Mouse (Mus musculus) ES-E14 (cell line): ENCODE data around the gene Nr1h2. TPM values are rescaled to one million over a fixed set of nuclear protein-coding genes. Genes with fewer than 3 reads are reported as not detected.

Experiments used
- DNase-seq: peaks from one replicate; pipeline ENCODE4 v3.0.0-alpha.2; 2013; ENCODE audit warnings: low read depth, low spot score
- H3K27ac ChIP-seq: 2 replicates; pipeline ENCODE4 v1.5.1; 2012; ENCODE audit warnings: low read depth, mild to moderate bottlenecking, low read length, moderate library complexity, mixed read lengths; ENCODE audit not compliant: poor library complexity, insufficient read depth, severe bottlenecking
- H3K36me3 ChIP-seq: 2 replicates; pipeline ENCODE4 v1.6.1; 2012; ENCODE audit warnings: mild to moderate bottlenecking, low read length, moderate library complexity, mixed read lengths; ENCODE audit not compliant: control insufficient read depth, poor library complexity, insufficient read depth, severe bottlenecking
- H3K4me1 ChIP-seq, 2 experiments: fragments of 150-350 bp in 1 of 2; sonication (generic) in 1 of 2; 2 replicates each; pipeline ENCODE4 v1.6.1; 2012; ENCODE audit warnings: low read length in 2 of 2, mild to moderate bottlenecking in 1 of 2, mixed read lengths in 1 of 2; ENCODE audit not compliant: control insufficient read depth in 2 of 2, insufficient read depth in 2 of 2, poor library complexity in 1 of 2
- H3K4me3 ChIP-seq, 2 experiments: fragments of 150-350 bp in 1 of 2; sonication (generic) in 1 of 2; 2 replicates each; pipeline ENCODE4 v1.5.1; 2012; ENCODE audit warnings: low read length in 2 of 2, low read depth in 1 of 2, mild to moderate bottlenecking in 1 of 2, mixed read lengths in 1 of 2; ENCODE audit not compliant: insufficient read depth in 1 of 2, poor library complexity in 1 of 2, severe bottlenecking in 1 of 2
- H3K9ac ChIP-seq: 2 replicates; pipeline ENCODE4 v1.6.1; 2012; ENCODE audit warnings: low read depth, mild to moderate bottlenecking, low read length, mixed read lengths; ENCODE audit not compliant: poor library complexity, insufficient read depth, severe bottlenecking
- H3K9me3 ChIP-seq: fragments of 150-350 bp; sonication (generic); 2 replicates; pipeline ENCODE4 v1.6.1; 2012; ENCODE audit warnings: low read depth, mild to moderate bottlenecking, low read length; ENCODE audit not compliant: control insufficient read depth, insufficient read depth
- CHD2 ChIP-seq: IDR thresholded peaks from 2 replicates; pipeline ENCODE4 v1.6.1; 2014; ENCODE audit warnings: mild to moderate bottlenecking, low read depth, low read length, inconsistent platforms
- HCFC1 ChIP-seq: IDR thresholded peaks from 2 replicates; pipeline ENCODE4 v1.6.1; 2012; ENCODE audit warnings: low read length, inconsistent platforms, borderline replicate concordance; ENCODE audit not compliant: insufficient read depth
- MAFK ChIP-seq: IDR thresholded peaks from 2 replicates; pipeline ENCODE4 v1.6.1; 2014; ENCODE audit warnings: mild to moderate bottlenecking, low read depth, low read length, inconsistent platforms; ENCODE audit not compliant: insufficient read depth
- ZC3H11A ChIP-seq: IDR thresholded peaks from 2 replicates; pipeline ENCODE4 v1.6.1; 2012; ENCODE audit warnings: low read depth, mild to moderate bottlenecking, inconsistent platforms, low read length, borderline replicate concordance
- ZNF384 ChIP-seq: IDR thresholded peaks from 2 replicates; pipeline ENCODE4 v1.6.1; 2012; ENCODE audit warnings: low read depth, low read length, inconsistent platforms
- in situ Hi-C, 2 experiments: fragments of 600-800 bp; cut with MboI; formaldehyde crosslinking; loops; one replicate each; pipeline ENCODE4 v1.15.1; 2025; ENCODE audit warnings: low sequenced_read_pairs in 2 of 2, inconsistent platforms in 1 of 2; ENCODE audit not compliant: unreplicated experiment in 2 of 2
- total RNA-seq: library from RNA; depleted of rRNA; stranded (reverse); fragments of 300-350 nt; gene quantifications from 2 replicates; pipeline ENCODE4 v1.2.3, GENCODE M21; 2012

Nr1h2 gene
- total RNA-seq, 1 experiment: 78.5 TPM

- no peak for DNase-seq
Measured at GRCm38 (mm10) chr7:44537009-44537408, 16.7 kb downstream of the Nr1h2 start.

DNA sequence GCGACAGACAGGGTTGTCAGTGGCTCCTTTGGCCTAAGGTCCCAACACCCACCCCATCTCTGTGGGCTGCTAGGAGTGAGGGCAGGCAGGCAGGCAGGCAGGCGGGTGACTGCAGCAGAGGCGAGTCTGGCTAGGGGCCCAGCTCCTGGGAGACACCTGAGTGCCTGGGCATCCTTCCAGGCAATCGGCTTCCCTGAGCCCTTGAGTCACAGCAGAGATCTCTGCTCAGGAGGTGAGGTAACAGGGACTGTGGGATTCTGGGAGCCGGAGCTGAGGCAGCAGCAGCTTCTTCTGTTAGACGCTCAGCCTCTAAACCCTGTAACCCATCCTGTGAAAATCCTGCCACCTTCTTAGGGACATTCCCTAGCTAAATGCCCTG lies 17.2 kb downstream of the Nr1h2 start:
- H3K4me3 ChIP-seq: no peak overlapping the region
- in situ Hi-C loops: no loop called here
- no peak overlapping the region for H3K9ac ChIP-seq
- peaks cover 8 to 49% of the 10 kb centered on the region in 2 experiments; a peak in 3 of 4 replicates for H3K4me1 ChIP-seq
- no peaks in the 10 kb centered on the region for H3K9me3 ChIP-seq
- no peak overlapping the region for H3K27ac ChIP-seq
- peaks cover 87% of the 10 kb centered on the region for H3K36me3 ChIP-seq
- DNase-seq: no peak
- TF ChIP-seq ZNF384: no peak

More at GRCm38 (mm10) chr7:44537009-44537408, 16.7 kb downstream of the Nr1h2 start:
- peaks cover 91% of the 10 kb centered on the region for H3K36me3 ChIP-seq
- H3K4me1 ChIP-seq: peaks cover 8 to 46% of the 10 kb centered on the region in 2 experiments; a peak in 3 of 4 replicates
- TF ChIP-seq ZC3H11A: no peak
- TF ChIP-seq ZNF384: no peak
- no peak for TF ChIP-seq MAFK
- no peak for TF ChIP-seq CHD2
- no peak for TF ChIP-seq HCFC1
- no peaks in the 10 kb centered on the region for H3K9me3 ChIP-seq
- no peak overlapping the region for H3K9ac ChIP-seq
- H3K27ac ChIP-seq: no peak overlapping the region
- no peak overlapping the region for H3K4me3 ChIP-seq
- in situ Hi-C loops: no loop called here

DNA sequence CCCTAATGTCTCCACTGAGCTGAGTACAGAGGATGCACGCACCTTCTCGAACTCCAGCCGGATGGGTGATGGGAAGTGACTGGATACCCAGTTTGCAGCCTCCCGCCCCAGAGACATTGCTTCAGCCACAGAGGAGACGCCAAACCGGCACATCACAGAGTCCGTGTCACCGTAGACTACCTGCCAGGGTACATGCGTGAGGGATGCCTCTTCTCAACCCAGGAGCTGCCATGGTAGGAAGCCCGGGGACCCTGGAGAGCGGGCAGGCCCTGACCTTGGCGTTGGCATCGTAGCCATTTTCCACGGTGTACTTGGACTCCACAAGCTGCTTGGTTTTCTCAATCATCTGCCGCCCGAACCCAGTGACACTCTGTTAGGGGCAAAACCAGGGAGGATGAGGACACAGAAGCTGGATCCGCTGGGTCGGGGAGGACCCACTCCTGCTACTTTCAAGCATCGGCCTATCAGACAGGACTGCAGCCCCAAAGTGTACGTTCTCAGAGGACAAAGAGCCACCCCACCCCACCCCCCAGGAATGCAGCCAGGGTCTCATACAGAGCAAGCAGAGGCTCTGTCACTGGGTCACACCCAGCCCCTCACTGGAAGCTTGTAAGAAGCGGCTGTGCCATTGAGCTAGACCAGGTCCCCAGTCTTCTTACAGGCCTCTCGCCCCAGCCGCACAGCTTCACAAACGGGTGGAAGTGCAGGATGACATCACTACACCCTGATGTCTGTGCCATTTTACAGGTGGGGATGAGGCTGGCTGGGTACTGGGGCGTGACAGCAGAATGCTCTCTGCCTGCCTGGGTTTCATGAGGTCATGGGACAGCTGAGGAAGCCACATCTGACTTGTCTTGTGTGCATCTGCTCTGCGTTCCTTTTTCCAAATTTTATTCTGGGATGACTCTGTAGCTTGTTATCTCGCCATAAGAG lies 17.8 kb downstream of the Nr1h2 start:
- peaks cover 8 to 47% of the 10 kb centered on the region in 2 experiments; a peak in 3 of 4 replicates for H3K4me1 ChIP-seq
- in situ Hi-C loops: no loop called here
- H3K36me3 ChIP-seq: peaks cover 80% of the 10 kb centered on the region
- no peaks in the 10 kb centered on the region for H3K9me3 ChIP-seq
- H3K9ac ChIP-seq: no peak overlapping the region
- no peak for DNase-seq
- H3K4me3 ChIP-seq: no peak overlapping the region
- no peak overlapping the region for H3K27ac ChIP-seq
- no peak for TF ChIP-seq HCFC1
- TF ChIP-seq MAFK: no peak

GRCm38 (mm10) chr7:44534656-44535441 lies 18.9 kb downstream of the Nr1h2 start:
- DNase-seq: no peak
- no peak overlapping the region for H3K27ac ChIP-seq
- H3K4me1 ChIP-seq: peaks cover 9 to 47% of the 10 kb centered on the region in 2 experiments; a peak in 3 of 4 replicates
- in situ Hi-C loops: no loop called here
- no peaks in the 10 kb centered on the region for H3K9me3 ChIP-seq
- no peak for TF ChIP-seq ZC3H11A
- no peak for TF ChIP-seq ZNF384
- TF ChIP-seq HCFC1: no peak
- TF ChIP-seq MAFK: no peak
- no peak for TF ChIP-seq CHD2
- H3K9ac ChIP-seq: no peak overlapping the region
- H3K36me3 ChIP-seq: peaks cover 69% of the 10 kb centered on the region
- no peak overlapping the region for H3K4me3 ChIP-seq
